Mouse (Mus musculus) gastrocnemius, adult 2 months (tissue): ENCODE data around the gene 1700018F24Rik. TPM values are rescaled to one million over a fixed set of nuclear protein-coding genes. Genes with fewer than 3 reads are reported as not detected.
"Not testable (repeated sequence)": the region's sequence is repeated elsewhere in the genome, so short reads cannot be mapped to it uniquely, and the experiment has no call there.

Experiments used
- DNase-seq: peaks from one replicate; pipeline ENCODE4 v3.0.0; 2022
- H3K27ac ChIP-seq: fragments of 200-600 bp; 2 replicates; pipeline ENCODE4 v1.8.1; 2022; ENCODE audit warnings: mild to moderate bottlenecking
- H3K4me3 ChIP-seq: fragments of 200-600 bp; 2 replicates; pipeline ENCODE4 v1.8.1; 2022; ENCODE audit warnings: mild to moderate bottlenecking, moderate library complexity
- CTCF ChIP-seq: fragments of 200-600 bp; IDR thresholded peaks from 2 replicates; pipeline ENCODE4 v1.8.1; 2022; ENCODE audit warnings: antibody characterized with exemption, mild to moderate bottlenecking, moderate library complexity
- intact Hi-C: fragments of 180-260 bp; cut with DNase I; formaldehyde crosslinking; loops from one replicate; pipeline ENCODE4 v1.15.1; 2025
- long read RNA-seq, 2 experiments: library from polyadenylated mRNA; stranded (forward); transcript quantifications; one replicate each; pipeline ENCODE4 v2.0.0; 2021
- total RNA-seq, 2 experiments: library from RNA; stranded (reverse); gene quantifications; 2 replicates each; pipeline ENCODE4 v1.2.3; 2021

The 1700018F24Rik gene
- total RNA-seq: not detected
- long read RNA-seq, experiment 1: 0 reads
- long read RNA-seq, experiment 2: 0 reads

DNA sequence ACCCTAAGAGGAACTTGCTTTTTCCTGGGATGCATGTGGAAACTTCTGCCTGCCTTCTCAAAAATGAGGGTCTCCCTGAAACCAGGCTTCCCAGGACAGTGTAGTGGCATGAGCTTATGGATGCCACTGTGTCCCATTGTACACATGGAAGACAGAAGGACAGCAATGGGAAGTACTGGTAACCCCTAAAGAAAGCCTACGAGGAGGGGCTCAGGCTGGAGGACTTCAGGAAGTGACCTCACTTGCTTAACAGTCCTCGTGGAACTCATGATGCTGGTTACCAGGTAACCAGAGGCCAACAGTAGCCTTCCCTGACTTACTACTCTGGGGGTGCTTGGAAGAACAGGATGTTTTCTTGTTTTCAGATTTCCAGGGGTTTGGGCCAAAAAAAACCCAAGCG lies at the start of gene 1700018F24Rik:
TSS of gene 1700018F24Rik (plus strand) at position 301 of the 400 bp plus-strand sequence.
- DNase-seq, H3K4me3 ChIP-seq, H3K27ac ChIP-seq, intact Hi-C loops: not testable (repeated sequence)

DNA sequence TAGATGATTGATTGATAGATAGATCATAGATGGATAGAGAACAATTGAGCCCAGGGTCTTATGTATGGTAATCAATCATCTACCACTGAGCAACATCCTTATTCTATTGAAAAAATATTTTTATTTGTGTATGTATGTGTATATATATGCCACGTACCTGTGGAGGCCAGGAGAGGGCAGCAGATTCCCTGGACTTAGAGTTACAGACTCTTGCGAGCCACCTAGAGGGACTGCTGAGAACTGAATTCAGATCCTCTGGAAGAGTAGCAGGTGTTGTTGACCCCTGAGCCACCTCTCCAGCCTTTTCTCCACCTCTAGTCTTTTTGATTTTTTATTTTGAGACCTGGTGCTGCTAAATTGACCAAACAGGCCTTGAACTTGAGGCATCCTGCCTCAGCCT lies 44.3 kb upstream of the 1700018F24Rik start:
- intact Hi-C loops: no loop called here
- Histone ChIP-seq H3K4me3 (no peak overlapping the region), H3K27ac (no peak overlapping the region)
- TF ChIP-seq CTCF: peak; percentile 33
- no peak for DNase-seq

DNA sequence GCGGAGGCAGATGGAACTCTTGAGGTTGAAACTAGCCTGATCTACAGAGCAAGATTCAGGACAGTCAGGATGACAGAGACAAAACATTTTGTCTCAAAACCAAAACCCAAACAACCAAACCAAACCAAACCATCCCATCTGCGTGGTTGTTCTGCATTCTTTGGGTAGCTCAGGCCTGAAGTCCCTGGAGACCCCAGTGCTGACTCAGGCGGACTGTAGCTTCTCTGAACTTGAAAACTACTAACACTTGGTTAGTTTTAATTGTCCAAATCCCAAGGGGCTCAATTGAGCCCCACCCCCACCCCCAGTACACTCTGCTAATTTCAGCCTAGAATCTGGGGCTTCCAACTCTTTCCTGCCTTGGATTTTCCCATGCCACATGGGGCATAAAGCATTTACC lies 39.4 kb upstream of the 1700018F24Rik start:
- no peak for DNase-seq
- intact Hi-C loops: no loop called here
- H3K4me3 ChIP-seq: no peak overlapping the region

DNA sequence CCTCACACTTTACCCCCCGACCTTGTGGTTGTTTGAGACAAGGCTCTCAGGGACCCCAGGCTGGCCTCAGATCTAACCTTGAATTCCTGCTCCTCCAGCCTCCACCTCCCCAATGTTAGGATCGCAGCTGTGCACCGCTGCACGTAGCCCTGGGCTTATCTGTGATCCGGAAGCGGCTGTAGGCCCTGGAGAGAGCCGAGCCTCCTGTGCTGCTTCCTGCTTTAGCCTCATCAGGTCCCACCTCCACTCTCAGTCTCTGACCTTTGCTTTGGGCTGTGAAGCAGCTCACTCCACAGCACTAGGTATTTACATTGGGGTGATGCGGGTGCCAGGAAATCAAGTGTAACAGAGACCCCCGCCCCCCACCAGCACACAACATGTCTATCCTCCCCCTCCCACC lies 38.3 kb upstream of the 1700018F24Rik start:
- Histone ChIP-seq H3K27ac (no peak overlapping the region), H3K4me3 (no peak overlapping the region)
- no peak for DNase-seq
- intact Hi-C loops: no loop called here
- no peak for TF ChIP-seq CTCF

More for the DNA sequence above, 39.4 kb upstream of the 1700018F24Rik start:
- no peak for TF ChIP-seq CTCF
- no peak overlapping the region for H3K27ac ChIP-seq

DNA sequence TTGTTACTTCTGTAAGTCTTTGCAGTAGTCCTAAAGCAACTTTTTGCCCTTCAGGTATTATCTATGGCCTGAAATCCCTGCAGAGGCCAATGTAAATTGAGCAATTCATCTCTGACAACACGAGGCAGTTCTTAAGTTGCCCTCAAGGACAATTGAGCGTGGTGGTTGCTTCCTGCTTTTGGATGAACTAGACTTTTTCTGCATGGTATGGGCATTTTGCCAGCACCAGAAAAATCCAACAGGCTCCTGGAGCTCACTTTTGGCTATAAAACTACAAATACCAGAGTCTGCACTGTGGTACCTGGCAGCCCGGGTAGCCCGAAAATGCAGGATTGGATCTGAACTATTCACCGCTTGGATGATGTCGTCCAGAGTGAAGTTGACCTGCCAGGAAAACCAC lies 37.2 kb upstream of the 1700018F24Rik start:
- no peak for DNase-seq
- intact Hi-C loops: no loop called here
- Histone ChIP-seq H3K4me3 (no peak overlapping the region), H3K27ac (no peak overlapping the region)
- TF ChIP-seq CTCF: no peak

DNA sequence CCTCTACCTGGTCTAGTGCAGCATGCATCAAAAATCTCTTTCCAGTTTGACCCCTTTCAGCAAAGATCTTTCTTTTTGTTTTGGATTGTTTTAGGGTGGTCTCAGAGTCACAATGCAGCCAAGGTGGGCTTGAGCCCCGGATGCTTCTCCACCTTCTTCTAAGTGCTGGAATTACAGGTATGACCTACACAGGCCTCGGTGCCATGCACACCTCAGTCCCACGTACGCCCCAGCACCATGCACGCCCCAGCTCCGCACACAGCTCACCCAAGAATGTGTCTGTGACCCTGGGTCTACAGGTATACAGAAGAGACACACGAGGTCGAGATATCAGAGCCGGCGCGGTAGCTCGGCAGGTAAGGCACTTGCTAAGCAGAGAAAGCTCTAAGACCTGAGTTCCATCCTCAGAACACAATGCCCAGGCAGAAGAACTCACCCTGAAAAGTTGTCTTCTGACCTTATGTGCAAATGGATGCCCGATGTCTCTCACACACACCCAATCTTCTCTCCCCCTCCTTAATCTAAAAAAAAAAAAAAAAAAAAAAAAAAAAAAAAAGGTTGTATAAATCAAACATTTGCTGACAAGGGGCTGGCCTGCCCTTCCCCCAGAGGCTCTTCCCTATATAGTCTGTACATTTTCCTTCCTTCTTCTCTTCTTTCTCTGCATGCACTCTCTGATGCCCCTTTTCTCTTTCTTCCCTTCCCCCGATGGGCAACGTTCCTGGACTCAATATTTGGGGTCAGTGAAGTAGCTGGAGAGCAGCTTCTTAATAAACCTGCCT lies 33.7 kb upstream of the 1700018F24Rik start:
- intact Hi-C loops: no loop called here
- Histone ChIP-seq H3K27ac (no peak overlapping the region), H3K4me3 (no peak overlapping the region)
- no peak for TF ChIP-seq CTCF
- no peak for DNase-seq

DNA sequence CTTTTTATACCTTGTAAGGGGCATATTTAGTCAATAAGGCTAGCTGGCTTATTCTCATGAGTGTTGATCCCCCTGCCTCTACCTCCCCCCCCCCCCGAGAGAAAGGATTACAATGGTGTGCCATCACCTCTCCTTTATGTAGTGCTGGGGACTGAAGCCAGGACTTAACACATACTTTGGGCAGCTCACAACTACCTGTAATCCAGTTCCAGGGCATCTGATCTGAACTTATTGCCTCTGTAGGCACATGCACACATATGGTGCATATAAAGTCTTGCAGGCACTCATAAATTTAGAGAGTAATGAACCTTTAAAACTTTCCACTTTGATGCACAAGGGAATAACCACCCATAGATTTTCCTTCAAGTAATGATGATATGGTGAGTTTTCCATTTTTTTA lies 28.5 kb upstream of the 1700018F24Rik start:
- no peak for DNase-seq
- intact Hi-C loops: no loop called here
- no peak overlapping the region for H3K27ac ChIP-seq
- TF ChIP-seq CTCF: no peak
- H3K4me3 ChIP-seq: no peak overlapping the region

DNA sequence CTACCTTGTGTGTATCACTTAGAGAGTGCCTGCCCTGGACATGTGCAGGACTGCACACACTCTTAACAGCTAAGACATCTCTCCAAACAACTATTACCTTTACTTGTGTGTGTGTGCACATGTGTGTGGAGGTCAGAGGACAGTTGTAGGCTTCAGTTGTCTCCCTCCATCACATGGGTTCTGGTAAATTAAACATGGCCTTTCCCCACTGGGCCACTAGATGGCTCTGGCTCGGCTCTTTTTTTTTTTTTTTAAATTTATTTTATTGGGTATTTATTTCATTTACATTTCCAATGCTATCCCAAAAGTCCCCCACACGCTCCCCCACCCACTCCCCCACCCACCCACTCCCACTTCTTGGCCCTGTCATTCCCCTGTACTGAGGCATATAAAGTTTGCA lies 26.0 kb upstream of the 1700018F24Rik start:
- H3K4me3 ChIP-seq, intact Hi-C loops, DNase-seq, H3K27ac ChIP-seq: not testable (repeated sequence)

DNA sequence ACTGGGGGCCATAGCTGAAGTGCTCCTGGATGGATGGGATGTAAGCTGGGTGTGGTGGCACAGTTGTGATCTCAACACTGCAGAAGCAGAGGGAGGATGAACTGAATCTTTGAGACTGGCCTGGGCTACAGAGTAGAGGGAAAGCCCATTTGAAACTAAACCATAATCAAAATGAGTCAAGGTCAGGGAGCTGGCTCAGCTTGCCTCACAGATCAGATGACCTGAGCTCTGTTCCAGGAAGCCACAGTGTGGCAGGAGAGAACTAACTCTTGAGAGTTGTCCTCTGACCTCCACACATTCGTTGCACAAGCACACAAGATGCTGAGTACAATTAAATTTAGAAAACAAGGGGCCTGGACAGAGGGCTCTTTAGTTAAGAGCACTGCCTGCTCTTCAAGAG lies 22.5 kb upstream of the 1700018F24Rik start:
- DNase-seq, intact Hi-C loops, H3K4me3 ChIP-seq, H3K27ac ChIP-seq: not testable (repeated sequence)

DNA sequence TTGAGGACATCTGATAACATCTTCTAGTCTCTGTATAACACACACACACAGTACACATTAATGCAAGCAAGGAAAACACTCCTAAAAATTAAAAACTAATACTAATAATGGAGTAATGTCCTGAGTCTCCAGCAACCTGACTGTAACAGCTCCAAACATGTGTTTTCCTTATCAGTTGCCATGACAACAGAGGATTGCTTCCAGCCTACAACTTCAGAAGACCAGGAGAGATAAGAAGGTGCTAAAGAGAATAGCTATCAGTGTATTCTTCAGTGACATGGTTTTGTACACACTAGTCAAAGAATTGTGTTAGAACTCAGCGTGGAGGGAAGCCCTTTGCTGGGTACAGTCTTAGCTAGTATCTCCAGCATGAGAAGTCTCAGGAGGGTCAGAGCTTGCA lies 22.1 kb upstream of the 1700018F24Rik start:
- intact Hi-C loops, H3K4me3 ChIP-seq, DNase-seq, H3K27ac ChIP-seq: not testable (repeated sequence)

DNA sequence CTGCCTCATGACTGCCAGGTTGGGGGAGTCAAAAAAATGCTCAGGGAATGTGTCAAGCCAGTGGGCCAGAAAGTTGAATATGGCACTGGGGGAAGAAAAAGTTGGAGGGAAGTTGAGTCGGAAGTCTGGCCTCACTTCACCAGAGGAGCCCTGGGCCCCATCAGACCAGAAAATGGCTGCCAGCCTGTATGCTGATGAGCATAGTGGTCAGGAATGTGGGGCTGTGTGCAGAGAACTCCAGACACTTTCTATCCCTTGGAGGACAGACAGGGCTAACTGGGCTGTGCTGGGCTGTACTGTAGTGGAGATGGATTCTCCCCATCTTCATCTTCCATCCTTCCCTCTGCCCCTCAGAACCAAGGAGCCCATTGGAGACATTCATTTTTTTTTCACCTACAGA lies 12.3 kb upstream of the 1700018F24Rik start:
- DNase-seq, intact Hi-C loops, H3K4me3 ChIP-seq, H3K27ac ChIP-seq: not testable (repeated sequence)

DNA sequence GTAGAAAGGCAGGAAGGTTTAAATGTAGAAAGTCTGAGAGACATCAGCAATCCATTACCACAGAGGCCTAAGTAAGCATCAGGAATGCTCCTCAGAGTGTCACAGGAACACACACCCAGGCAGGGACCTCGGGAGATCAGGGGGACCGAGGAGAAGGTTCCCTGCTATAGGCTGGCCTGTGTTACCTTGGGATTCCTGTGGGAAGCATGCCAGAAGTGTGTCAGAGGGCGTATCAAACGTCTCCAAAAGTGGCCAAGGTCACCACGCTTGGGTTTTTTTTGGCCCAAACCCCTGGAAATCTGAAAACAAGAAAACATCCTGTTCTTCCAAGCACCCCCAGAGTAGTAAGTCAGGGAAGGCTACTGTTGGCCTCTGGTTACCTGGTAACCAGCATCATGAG lies 10.4 kb upstream of the 1700018F24Rik start, which contains the start of gene Gm4871:
TSS of gene Gm4871 (minus strand) at position 364 of the 400 bp plus-strand sequence.
- H3K27ac ChIP-seq, DNase-seq, intact Hi-C loops, H3K4me3 ChIP-seq: not testable (repeated sequence)

DNA sequence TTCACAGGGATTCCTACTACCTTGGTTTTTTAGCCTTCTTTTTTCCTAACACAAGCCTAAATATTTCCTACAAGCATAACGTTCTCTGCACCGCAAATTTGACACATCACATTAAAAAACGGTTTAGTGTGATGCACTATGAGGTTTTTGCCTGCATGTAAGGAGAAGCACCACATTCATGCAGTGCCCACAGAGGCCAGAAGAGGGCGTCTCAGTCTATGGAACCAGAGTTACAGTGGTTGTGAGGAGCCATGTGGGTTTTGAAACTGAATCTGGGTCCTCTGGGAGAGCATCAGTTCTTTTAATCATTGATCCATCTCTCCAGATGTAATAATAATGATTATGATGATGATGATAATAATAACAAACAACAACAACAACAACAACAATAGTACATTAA lies 1.2 kb upstream of the 1700018F24Rik start:
- H3K27ac ChIP-seq: no peak overlapping the region
- peak; percentile 23; the same call in 1 of the 2 replicates for TF ChIP-seq CTCF
- intact Hi-C loops: no loop called here
- no peak for DNase-seq
- H3K4me3 ChIP-seq: no peak overlapping the region

DNA sequence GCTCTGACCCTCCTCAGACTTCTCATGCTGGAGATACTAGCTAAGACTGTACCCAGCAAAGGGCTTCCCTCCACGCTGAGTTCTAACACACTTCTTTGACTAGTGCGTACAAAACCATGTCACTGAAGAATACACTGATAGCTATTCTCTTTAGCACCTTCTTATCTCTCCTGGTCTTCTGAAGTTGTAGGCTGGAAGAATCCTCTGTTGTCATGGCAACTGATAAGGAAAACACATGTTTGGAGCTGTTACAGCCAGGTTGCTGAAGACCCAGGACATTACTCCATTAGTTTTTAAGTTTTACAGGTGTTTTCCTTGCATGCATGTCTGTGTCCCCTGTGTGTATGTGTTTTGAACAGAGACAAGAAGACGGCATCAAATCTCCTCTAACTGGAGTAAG lies 11.4 kb downstream of the 1700018F24Rik start:
- intact Hi-C loops, H3K27ac ChIP-seq, DNase-seq, H3K4me3 ChIP-seq: not testable (repeated sequence)
